Mouse (Mus musculus) heart, adult 2 months (tissue): ENCODE data around the gene Trim13. TPM values are rescaled to one million over a fixed set of nuclear protein-coding genes. Genes with fewer than 3 reads are reported as not detected.
A peak's percentile ranks its signal among the peaks of the same experiment; 100 is the strongest.

Experiments used
- DNase-seq, 2 experiments: peaks; one replicate each; pipeline ENCODE4 v3.0.0; 2021
- H3K27ac ChIP-seq: fragments of 200-600 bp; 2 replicates; pipeline ENCODE4 v1.8.1; 2022
- H3K27me3 ChIP-seq: fragments of 200-500 bp; 2 replicates; pipeline ENCODE4 v1.6.1; 2012; ENCODE audit warnings: mild to moderate bottlenecking, low read length, inconsistent platforms, mixed read lengths; ENCODE audit not compliant: control insufficient read depth, insufficient read depth
- H3K36me3 ChIP-seq: fragments of 200-500 bp; 2 replicates; pipeline ENCODE4 v1.6.1; 2012; ENCODE audit warnings: low read length, inconsistent platforms; ENCODE audit not compliant: control insufficient read depth, insufficient read depth
- H3K4me1 ChIP-seq: fragments of 200-500 bp; 2 replicates; pipeline ENCODE4 v1.6.1; 2011; ENCODE audit warnings: low read length; ENCODE audit not compliant: control insufficient read depth, insufficient read depth
- H3K4me3 ChIP-seq: fragments of 200-600 bp; 2 replicates; pipeline ENCODE4 v1.8.1; 2022
- H3K79me2 ChIP-seq: fragments of 200-500 bp; replicated peaks from 2 replicates; pipeline ENCODE4 v1.6.1; 2012; ENCODE audit warnings: mild to moderate bottlenecking, inconsistent platforms, low read length, moderate library complexity, mixed read lengths; ENCODE audit not compliant: control insufficient read depth, insufficient read depth
- H3K9ac ChIP-seq: fragments of 200-500 bp; 2 replicates; pipeline ENCODE4 v1.6.1; 2012; ENCODE audit warnings: low read depth, mild to moderate bottlenecking, control low read depth, inconsistent platforms, low read length, mixed read lengths
- CTCF ChIP-seq: fragments of 200-600 bp; IDR thresholded peaks from 2 replicates; pipeline ENCODE4 v1.8.1; 2022; ENCODE audit warnings: antibody characterized with exemption, mild to moderate bottlenecking, moderate library complexity
- EP300 ChIP-seq: fragments of 200-500 bp; IDR thresholded peaks from 2 replicates; pipeline ENCODE4 v1.6.1; 2011; ENCODE audit warnings: low read depth, low read length, control low read depth; ENCODE audit not compliant: insufficient read depth
- POLR2A ChIP-seq: fragments of 200-500 bp; IDR thresholded peaks from 2 replicates; pipeline ENCODE4 v1.6.1; 2011; ENCODE audit warnings: mild to moderate bottlenecking, low read depth, low read length, control low read depth; ENCODE audit not compliant: insufficient read depth
- WGBS: fragments of 180-500 bp; shearing (Covaris S2); methylation state at CpG from one replicate; pipeline ENCODE4 v1.1.7; 2018; 5-methylcytosine and 5-hydroxymethylcytosine counted together
- intact Hi-C: fragments of 180-260 bp; cut with DNase I; formaldehyde crosslinking; loops from one replicate; pipeline ENCODE4 v1.15.1; 2025
- microRNA-seq, 2 experiments: library from miRNA; unstranded; fragments of <30 nt; microRNA quantifications; one replicate each; pipeline ENCODE4 v1.2.0; 2021
- polyA plus RNA-seq: library from polyadenylated mRNA; depleted of rRNA; stranded (reverse); fragments of >200 nt; gene quantifications from 2 replicates; pipeline ENCODE4 v1.2.3, GENCODE M21; 2012; rRNA removed
- total RNA-seq, 2 experiments: library from RNA; stranded (reverse); gene quantifications; 2 replicates each; pipeline ENCODE4 v1.2.3; 2021

The Trim13 gene
- total and polyA plus RNA-seq, 3 experiments = 4.8 to 7.5 (median 6.6) TPM

DNA sequence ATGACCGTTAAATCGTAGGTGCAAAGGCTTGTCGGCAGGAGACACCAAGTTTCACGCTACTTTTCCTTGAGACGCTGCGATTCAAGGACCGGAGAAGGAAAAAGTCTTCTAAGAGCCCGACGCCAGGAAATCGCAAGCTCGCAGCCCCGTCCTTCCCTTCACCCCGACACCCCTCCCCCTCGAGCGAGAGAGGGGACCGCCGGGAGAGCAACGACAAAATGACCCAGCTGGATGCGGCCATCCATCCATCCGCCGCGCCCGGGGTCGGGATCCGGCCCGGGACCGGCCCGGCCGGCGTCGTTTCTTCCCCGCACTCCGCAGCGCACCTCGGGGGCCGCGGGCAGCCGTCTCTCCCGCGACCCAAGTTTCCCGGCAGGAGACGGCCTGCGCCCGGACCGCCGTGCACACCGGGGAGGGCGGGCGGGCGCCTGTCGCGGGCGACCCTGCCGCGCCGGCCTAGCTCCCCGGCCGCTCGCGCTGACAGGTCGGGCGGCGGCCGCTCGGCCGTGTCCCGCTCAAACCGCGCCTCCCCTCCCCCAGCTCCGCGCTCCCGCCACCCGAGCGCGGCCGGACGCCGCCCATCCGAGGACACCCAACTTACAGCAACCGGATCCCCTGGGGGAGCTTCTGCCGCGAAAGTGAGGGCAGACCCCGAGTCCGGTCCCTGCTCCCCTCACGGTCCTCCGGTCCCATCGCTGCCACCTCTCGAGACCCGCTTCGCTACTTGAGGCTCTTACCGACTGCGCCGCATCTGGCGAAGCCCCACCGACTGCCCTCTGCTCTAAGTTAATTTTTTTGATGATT lies 50.0 kb downstream of the Trim13 start:
- intact Hi-C loops = loop anchor here (1.0 to 10.0 kb wide), 4 partner anchors 49 to 1597 kb away; partner anchors contain the start of gene Spryd7
- peaks cover 2% of the 10 kb centered on the region for H3K4me1 ChIP-seq
- H3K27me3 ChIP-seq = no peaks in the 10 kb centered on the region
- DNase-seq = peak in 1 of 2 experiments; percentile 78
- peak overlapping the region; percentile 90 for H3K9ac ChIP-seq
- H3K4me3 ChIP-seq = peak overlapping the region; percentile 92
- no peaks in the 10 kb centered on the region for H3K79me2 ChIP-seq
- no peak for TF ChIP-seq CTCF
- TF ChIP-seq POLR2A = no peak
- TF ChIP-seq EP300 = no peak
- peak overlapping the region; percentile 78 for H3K27ac ChIP-seq
- WGBS = under 1% methylated on average over 95 of the region's 95 CpGs
- peaks cover 11% of the 10 kb centered on the region for H3K36me3 ChIP-seq

DNA sequence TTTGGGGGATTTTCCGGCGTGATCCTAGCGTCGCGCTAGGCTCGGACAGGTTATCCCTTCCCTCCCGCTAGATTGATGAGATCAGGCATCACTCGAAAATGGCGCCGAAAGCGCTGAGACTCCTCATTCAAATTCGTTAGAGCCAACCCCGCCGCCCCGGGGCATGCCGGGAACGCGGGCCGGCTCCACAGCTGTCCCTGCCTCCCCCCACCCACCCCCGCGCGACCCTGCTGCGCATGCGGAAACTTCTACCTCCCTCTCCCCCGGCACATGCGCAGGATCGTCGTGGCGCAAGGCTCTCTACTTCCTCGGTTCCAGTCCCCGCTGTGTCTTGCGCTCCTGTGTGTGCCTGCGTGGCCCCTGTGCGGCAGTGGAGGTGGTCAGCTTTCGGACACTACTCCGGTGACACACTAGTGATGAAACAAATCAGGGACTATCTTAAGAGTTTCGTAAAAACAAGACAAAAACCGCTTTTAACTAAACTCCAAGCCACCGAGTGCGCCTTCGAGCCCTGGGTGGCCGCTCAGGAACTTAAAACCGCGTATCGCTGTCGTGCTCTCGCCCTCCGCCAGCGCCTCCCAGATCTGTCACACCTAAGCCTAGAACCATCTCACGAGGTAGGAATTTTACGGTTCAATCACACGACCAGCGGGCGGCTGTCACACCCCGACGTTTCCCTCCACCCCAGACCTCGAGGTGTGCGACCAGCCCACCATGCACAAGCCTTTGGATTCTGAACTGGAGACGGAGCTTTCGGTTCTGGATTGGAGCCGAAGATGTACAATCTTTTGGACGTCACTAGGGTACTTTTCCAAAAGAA lies 50.8 kb downstream of the Trim13 start:
- no peaks in the 10 kb centered on the region for H3K79me2 ChIP-seq
- 1% methylated on average over 61 of the region's 62 CpGs for WGBS
- H3K4me1 ChIP-seq = peaks cover 2% of the 10 kb centered on the region
- H3K9ac ChIP-seq = peak overlapping the region; percentile 90
- no peaks in the 10 kb centered on the region for H3K27me3 ChIP-seq
- intact Hi-C loops = loop anchor here (1.0 to 10.0 kb wide), 4 partner anchors 32 to 1596 kb away; partner anchors contain the start of gene Spryd7
- TF ChIP-seq CTCF (no peak), EP300 (peak; percentile 66), POLR2A (peak; percentile 96)
- DNase-seq = peak; percentile 96 to 97
- peak overlapping the region; percentile 93 for H3K27ac ChIP-seq
- H3K4me3 ChIP-seq = peak overlapping the region; percentile 92
- H3K36me3 ChIP-seq = peaks cover 10% of the 10 kb centered on the region

DNA sequence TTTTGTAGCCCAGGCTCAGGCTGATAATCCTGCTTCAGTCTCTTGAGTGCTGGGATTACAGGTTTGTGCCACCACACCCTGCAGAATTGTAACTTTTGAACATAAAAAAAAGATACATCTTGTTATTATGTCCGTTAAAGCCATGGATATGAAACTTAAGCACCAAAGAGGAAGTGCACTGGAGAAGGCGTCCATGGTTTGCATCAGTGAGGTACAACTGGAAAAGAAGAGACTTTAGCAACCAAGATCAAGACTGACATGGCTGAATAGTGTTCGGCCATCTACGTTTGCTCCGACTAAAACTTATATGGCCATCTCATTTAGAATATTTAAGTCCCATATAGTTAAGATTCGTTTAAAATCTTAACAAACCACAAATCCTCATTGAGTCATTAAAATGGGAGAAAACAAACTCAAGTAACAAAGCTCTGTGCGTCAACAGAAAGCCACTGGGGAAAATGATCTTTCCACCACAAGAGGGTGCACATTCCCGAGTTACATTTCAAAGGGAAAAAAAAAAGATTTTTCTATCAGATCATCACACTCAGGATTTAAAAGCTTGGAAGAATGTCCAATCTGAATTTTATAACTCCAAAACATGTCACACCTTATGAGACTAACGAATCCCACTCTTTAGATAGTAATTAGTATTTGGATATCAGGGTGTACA lies 52.4 kb downstream of the Trim13 start:
- H3K27me3 ChIP-seq = no peaks in the 10 kb centered on the region
- H3K27ac ChIP-seq = peak overlapping the region; percentile 29
- no peaks in the 10 kb centered on the region for H3K79me2 ChIP-seq
- H3K36me3 ChIP-seq = peaks cover 15% of the 10 kb centered on the region
- WGBS = 28% methylated on average over 9 of the region's 9 CpGs
- H3K4me3 ChIP-seq = no peak overlapping the region
- intact Hi-C loops = loop anchor here (2.0 to 10.0 kb wide), 2 partner anchors 392 to 804 kb away; partner anchors contain the start of gene Gucy1b2
- H3K9ac ChIP-seq = no peak overlapping the region; the same call in 1 of the 2 replicates
- TF ChIP-seq POLR2A = no peak
- TF ChIP-seq CTCF = peak; percentile 82
- no peak for DNase-seq
- peaks cover 1% of the 10 kb centered on the region for H3K4me1 ChIP-seq

Small RNAs within 50 kb of the gene (microRNA-seq; reads per million reads assigned to microRNA genes)
- 1,229 to 3,981 reads per million in 2 experiments for gene Mir15a
- 977 to 1,801 reads per million in 2 experiments for gene Mir16-1

Other genes starting within 250 kb of the Trim13 start
- gene Ebpl, start 237.8 kb upstream of the Trim13 start, total RNA-seq = 1 to 10 TPM in 1 of 2 experiments, under 1 TPM in 1; 0.98 to 1.2 TPM
- gene Ebpl, start 237.8 kb upstream of the Trim13 start, polyA plus RNA-seq = 1.0 and 1.3 TPM in 2 replicates
- gene Kpna3, start 158.4 kb upstream of the Trim13 start, total RNA-seq = 10 to 100 TPM; 51.3 to 53.4 TPM
- 16.1 and 41.1 TPM in 2 replicates for gene Kpna3, start 158.4 kb upstream of the Trim13 start, polyA plus RNA-seq
- 10 to 100 TPM; 50.0 to 56.8 TPM for gene Spryd7, start 41.4 kb upstream of the Trim13 start, total RNA-seq
- 16.3 and 24.2 TPM in 2 replicates for gene Spryd7, start 41.4 kb upstream of the Trim13 start, polyA plus RNA-seq
- gene Kcnrg, start 9.2 kb downstream of the Trim13 start, total RNA-seq = under 1 TPM in 1 of 2 experiments, not detected in 1; 0.13 TPM
- 0.09 and 0.51 TPM in 2 replicates for gene Kcnrg, start 9.2 kb downstream of the Trim13 start, polyA plus RNA-seq